Mouse (Mus musculus) kidney, postnatal 14 days (tissue): ENCODE data around the gene Gm45837.

Experiments
- DNase-seq: peaks from one replicate; pipeline ENCODE4 v3.0.0; 2022; ENCODE audit warnings: mixed read lengths

Gm45837 gene

DNA sequence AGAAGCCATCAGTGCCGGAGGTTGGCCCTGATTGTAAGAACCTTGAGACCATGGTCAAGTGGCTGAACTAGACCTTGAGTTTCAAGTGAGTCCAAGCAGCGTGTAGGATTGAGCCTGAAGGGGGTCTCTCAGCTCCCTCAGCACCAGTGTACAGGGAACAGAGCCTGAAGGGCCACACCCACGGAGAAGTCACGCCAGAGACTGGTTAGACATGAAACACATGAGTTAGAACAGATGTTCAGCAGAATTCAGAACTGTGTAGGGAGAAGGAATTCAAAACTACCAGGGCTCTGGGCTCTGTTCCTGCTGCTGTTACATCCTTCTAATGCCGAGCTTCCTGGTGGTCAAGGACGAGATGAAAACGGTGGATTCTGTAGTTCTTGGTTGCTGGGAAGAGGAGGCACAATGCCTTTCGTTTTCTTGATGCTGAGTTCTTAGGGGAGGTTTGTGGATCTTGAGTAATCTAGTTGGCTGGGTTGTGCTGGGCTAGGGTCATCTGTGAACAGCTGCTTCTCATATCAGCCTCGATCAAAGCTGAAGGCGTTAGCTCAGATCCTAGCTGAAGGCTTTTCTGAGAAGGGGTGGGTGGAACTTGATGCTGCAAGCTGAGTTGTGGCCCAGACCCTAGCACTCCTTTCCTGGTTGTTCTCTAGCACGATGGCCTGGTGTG lies at the start of gene Gm45837:
Gene Gm45837, plus strand, starts transcription at position 620 of the 670 bp plus-strand sequence.
- DNase-seq: no peak

DNA sequence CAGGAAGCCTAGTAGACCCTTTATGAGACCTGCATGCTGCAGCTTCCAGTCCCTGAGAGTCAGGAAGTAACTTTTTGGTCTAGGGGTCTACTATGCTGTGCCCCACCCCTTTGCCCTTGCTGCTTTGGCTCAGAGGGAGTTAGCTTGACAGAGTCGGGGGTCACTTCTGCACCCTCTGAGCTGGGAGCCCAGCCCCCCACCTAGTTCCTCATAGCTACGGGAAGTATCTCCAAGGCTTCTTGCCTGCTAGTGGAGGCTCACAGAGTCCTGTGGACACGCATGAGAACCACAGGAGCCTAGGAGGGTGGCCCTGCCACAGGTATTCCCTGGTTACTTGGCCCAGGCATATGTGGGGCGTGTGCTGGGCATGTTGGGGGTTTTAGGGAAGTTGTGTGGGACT lies 49.7 kb upstream of the Gm45837 start:
- no peak for DNase-seq

DNA sequence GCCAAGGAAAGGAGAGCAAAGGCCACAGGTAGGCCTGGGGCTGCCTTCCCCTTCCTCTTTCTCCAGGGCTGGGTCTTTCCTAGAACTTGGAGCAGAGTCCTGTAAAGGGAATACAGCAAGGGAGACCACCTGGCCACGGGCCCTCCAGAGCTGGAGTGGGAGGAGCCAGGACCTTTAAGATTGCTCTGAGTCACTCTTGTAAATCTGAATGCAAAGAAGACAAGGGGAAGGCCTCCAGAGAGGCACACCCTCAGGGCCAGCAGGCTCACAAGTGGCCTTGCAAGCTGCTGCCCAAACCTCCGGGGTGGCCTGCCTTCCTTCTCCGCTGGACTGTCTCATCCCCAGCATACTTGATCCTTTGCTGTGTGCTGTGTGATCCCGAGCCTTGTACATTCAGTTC lies 48.9 kb upstream of the Gm45837 start:
- DNase-seq: no peak

DNA sequence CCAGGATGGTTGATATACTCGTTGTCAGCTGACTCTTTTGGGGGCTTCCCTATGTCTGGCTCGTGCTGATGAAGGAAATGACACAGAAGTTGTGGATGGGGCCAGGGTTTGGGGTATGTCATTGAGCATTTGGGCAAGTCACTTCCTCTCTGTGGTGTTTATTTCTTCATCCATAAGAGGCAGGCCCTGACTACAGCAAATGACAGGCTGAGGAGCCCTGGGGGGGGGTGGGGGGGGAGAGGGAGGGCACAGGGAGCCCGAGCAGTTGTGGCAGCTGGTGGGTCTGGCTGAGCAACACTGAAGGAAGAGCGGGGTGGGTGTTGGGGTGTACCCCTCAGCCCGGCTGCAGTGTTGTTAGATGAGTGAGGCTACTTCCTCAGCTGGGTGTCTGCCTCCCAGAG lies 47.9 kb upstream of the Gm45837 start:
- DNase-seq: no peak

DNA sequence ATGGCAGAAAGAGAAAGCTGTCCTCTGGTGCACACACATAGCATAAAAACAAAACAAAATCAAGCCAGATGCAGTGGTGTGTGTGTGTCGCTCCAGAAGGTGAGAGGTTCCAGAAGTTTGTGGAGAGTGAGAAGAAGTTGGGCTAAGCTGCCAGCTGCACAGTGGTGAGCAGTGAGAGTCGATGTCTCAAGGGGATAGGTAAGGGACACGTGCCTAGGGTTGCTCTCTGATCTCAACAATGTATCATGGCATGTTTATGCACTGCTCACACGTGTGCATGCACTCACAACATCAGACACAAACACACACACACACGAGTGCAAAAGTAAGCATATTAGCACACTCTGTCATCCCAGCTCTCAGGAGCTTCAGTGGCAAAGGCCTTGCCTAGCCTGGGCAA lies 46.8 kb upstream of the Gm45837 start:
- DNase-seq: no peak

DNA sequence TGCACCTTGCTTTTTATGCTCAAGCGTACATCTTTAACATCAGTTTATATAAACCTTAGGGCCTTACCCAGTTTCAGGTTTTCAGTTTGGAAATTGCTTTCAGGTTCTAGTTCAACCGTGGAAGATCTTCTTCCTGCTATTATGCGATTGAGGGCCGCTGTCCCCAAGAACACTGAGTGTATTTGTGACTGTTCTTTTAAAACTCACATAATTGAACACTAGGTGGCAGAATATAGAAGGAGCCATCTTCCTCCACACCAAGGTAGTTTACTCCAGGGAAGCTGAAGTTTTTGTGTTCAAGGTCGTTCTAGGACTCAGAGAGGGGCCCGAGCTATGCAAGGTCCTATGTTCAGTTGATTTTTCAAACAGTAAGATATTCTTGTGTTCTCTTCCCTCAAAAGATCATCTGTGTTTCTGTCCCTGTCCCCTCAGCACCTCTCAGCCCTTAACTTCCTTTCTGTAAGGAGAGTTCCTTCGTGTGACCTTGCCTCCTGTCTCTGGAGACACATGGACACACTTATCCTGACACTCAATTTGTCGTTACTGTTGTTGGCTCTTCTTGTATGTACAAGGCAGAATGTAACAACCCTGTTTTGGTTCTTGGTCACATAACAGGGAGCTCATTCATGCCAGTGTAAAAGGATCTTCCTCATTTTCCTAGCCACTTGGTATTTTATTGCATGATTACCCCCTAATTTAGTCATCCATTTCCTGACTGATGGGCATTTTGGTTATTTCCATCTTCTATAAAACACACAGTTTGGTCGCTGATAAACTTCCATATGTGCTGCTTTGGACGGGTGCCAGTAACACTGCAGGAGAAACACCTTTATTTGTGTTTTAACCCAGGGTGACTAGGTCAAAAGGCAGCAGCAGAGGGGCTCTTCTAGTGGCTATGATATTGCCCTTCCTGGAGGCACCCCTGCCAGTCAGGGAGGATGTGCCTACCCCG lies 42.5 kb upstream of the Gm45837 start:
- no peak for DNase-seq

DNA sequence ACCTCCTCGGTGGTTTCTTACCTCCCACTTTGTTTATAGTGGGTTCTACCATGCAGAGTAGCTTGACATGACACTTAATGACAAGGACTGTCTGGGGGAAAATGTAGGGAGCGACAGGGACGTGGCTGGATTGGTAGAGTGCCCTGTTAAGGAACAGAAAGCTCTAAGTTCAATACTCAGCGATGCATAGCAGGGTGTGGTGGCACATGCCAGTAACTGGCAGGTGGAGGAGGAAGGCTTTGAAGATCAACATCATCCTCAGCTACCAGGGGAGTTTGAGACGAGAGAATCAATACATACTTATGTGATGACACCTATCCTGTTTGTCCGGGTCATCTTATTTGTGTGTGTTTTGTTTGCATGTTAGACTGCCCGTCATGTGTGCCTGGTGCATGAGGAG lies 41.0 kb upstream of the Gm45837 start:
- no peak for DNase-seq

DNA sequence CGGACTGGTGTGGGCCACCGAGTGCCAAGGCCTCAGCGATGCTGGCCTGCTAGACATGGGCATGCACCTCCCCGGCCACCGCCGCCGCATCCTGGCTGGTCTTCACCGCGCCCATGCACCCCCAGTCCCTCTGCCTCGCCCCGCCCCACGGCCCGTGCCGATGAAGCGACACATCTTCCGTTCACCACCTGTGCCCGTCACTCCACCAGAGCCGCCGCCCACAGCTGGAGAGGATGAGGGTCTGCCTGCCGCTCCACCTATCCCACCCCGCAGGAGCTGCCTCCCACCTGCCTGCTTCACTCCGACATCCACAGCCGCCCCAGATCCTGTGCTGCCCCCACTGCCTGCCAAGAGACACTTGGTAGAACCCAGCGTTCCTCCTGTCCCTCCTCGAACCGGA lies 37.6 kb upstream of the Gm45837 start:
- no peak for DNase-seq

DNA sequence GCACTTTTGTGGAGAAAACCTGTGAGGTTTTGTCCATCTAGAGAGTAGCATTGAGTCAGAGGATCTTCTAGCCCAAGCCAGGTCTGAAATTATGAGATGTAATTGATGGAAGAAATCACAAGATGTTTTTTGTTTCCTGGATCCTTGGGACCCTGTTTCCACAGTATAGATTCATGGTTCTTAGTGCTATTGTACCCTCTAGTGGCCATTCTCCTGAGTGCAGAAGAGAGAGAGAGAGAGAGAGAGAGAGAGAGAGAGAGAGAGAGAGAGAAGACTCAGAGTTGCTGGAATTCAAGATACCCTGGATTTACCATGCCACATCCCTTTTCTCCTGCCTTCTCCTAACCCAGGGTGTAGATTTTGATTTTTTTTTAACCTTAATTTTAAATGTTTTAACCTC lies 36.5 kb upstream of the Gm45837 start:
- peak; percentile 71 for DNase-seq

DNA sequence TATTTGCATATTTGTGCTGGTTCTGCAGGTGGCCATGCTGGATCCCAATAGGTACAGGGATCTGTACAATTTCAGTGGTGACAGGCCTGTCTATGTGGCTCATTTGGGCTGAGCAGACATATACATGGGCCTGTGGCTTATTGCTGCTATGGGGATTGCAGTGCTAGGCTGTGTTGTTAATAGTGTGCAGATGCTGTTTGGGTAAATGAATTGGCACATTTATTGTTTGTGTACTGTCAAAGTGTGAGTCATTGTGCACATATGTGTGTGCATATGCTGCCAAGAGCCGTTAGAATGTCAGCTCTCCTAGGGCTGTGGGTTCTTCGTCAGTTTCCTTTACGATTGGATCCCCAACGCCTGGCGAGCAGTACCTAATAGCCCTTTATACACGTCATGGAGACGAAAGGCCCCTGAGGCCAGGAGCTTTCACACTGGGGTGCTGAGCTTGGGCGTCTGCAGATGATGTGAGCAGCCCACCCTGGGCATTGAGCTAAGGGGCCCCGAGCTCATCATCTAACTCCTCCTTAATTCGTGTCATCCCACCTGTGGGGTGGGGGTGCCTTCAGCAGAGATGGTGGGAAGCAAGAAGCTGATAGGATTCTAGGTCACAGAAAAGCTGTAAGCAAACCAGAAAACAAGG lies 33.9 kb upstream of the Gm45837 start:
- DNase-seq: no peak

DNA sequence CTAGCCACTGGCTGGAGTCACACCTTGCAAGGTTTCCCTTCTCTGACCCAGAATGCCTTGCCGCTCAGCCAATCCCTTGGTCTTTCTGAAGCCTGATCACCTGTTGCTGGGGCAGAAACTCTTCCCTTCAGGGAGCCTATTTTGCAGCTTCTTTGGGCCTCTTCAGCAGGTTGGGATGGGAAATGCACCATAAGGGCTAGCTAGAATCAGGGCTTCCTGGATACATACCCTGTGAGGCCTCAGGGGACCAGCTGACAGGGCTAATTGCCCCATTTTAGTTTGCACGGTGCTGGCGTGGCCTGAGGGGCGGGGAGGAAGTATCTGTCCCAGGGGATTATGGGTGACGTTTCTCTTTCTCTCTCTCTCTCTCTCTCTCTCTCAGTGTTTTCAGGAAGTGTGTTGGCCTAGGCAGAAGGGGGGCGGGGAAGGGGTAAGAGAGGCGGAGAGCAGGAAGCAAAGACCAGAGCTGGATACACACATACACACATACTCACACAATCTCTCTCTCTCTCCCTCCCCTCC lies 32.9 kb upstream of the Gm45837 start:
- peak; percentile 86 for DNase-seq

DNA sequence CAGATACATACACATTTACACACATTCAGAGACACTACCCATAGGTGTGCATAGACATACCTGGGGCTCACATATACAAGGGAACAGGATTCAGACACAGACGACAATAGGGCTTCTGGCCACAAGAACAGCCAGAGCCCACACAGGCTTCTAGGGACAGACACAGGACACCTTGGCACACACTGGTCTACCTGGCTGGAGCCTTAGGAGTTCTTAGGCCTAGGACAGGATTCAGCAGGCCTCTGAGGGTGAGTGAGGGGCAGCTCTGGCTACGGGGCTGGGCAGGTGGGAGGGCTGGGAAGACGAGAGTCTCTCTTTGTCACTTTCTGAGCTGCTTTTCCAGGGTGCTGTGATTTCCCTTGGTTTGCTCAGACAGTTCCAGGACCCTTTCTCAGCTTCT lies 32.4 kb upstream of the Gm45837 start:
- DNase-seq: no peak

DNA sequence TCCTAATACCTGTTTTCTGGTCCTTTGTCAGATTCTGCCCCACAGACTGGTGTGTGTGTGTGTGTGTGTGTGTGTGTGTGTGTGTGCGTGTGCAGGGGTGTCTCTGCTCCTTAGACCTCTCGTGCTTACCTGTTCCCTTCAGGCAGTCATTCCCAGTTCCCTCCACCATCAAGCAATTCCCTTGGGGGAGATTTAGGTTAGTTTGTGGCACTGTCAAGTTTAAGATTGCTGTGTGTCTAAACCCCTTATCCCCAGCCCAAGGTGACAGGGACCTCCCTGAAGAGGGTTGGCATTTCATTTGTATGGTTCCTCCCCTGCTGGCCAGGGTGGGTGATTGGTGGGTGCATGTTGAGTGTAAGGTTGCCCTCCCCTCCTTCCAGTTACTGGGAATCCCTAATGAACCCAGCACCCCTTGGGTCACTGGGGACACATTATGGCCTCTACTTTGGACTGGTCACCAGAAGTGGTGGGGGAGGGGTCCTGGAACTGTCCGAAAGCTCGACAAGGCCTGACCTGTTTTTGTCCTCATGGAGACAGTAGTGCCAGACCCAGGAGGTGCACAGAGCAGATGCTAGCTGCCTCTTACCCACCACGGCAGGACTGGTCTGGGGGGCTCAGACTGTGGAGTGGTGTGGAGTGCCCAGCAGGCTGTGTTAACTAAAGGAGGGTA lies 31.8 kb upstream of the Gm45837 start:
- DNase-seq: peak; percentile 58

DNA sequence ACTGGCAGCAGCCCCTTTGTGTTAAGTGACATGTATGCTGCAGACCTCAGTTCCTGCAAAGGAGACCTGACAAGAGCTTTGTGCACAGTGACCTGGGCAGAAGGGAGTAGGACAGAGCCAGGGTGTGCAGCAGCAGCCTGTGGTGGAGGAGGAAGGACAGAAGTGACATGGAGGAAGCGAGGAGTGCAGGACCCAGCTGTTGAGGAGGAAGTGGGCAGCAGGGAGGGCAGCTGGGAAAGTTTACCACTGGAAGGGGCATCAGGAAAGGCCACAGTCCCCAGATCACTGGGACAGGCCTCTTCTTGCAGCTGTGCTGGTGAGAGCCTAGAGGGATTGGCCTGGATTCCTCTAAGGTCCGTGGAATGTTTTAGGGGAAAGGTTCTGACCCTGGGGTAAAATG lies 31.0 kb upstream of the Gm45837 start:
- DNase-seq: no peak

DNA sequence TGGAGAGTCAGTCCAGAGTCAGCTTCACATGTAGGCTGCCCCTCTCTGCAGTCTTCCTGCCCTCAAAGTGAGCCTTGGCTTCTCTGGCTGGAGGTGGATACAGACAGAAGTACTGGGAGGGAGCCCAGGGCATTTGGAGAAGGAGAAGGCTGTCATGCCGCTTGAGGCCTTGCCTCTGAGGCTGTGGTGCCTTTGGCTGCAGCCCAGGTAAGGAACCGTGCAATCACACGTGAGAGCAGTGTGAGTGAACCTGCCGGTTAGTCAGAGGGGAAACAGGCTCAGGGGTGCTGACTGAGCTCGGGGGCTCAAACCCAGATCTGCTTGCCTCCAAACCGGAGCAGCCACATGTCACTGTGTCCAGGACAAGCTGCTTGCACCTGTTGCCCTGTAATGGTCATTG lies 29.2 kb upstream of the Gm45837 start:
- DNase-seq: peak; percentile 49

DNA sequence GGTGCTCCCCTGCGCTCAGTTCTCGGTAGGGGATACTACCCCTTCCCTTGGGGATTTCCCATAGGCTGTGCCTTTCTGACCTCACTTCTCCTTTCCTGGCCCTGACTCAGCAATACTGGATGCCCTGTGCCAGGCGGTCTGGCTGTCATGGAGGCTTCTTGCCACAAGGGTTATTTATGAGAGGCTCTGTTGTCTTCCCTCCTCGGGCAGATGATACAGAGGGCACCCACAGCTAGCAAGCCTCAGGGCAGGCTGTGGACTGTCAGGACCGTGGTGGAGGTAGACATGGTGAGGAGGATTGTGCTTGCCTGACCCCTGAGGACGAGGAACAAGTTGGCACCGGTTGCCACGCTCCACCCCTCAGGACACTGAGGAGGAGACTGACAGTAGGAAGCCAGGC lies 28.3 kb upstream of the Gm45837 start:
- peak; percentile 43 for DNase-seq

DNA sequence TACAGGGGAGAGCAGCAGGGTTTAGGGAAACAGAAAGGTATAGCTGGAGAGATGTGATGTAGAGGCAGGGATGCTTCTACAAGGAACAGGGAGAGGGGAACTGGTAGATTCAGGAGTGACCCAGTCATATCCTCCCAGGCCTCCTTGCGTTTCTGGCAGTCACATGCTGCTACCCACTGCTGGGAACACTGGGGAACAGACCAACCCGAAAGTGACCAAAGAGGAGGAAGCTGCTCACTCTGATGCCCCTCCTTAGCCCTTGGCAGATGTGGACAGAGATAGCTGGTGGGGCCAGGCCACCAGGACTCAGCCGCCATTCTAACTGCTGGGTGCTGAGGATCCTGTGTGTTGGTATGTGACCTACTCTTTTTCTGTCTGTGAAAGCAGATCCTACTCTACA lies 26.9 kb upstream of the Gm45837 start:
- DNase-seq: no peak

DNA sequence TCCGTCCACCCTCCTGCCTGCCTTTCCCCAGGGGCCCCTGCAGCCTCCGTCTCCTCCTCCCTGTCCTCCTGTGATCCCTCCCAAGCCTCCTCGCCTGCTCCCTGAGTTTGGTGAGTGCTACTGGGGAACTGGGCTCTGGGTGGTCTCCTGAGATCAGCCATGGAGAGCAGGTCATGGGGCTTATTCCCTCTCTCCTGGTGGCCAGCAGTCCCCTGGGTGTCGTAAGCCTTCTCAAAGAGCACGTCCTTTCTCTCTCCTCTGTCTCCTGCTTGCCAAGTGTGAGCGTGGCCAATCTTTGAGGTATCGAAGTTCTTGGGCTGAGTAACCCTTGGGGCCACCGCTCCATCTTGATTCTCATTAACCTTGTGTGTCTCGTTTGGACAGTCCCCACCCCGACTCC lies 25.8 kb upstream of the Gm45837 start:
- DNase-seq: no peak

DNA sequence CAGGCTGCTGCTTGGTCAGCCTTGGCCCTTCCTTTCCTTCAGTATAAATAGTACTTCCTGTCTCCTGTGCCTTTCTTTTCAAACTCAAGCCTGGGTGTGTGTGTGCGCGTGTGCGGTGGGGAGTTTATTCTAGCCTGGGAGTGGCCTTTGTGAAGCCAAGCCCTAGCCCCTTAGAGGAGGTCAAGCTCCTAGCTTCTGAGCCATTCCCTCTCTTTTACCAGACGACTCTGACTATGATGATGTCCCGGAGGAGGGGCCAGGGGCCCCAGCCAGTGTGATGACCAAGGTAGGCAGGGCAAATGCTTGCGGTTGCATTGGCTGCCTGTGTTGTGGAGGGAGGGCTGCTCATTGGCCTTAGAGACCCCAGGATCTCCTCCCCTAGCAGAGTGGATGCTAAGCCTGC lies 25.4 kb upstream of the Gm45837 start:
- peak; percentile 49 for DNase-seq

DNA sequence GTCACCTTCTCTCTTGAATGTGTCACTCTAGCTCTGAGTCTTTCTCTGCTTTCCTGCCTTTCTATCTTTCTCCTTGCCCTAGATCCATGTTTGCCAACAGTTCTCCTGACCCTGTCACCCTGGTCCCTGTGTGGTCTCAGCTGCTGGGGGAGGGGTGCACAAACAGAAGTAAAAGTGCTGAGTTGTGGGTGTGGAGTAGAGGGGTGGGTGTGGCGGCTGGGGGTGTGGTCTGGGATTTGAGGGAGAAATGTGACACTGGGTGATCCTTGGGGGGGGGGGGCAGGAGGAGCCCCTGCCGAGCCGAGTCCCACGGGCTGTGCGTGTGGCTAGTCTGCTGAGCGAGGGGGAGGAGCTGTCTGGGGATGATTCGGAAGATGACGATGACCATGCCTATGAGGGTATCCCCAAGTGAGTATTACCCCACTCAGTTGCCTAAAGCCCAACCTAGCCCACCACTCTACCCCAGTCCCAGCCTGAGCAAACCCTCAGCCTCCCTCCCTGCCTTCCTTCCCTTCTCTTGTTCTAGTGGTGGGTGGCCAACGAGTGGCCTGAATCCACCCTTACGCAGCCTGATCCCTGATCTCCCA lies 24.7 kb upstream of the Gm45837 start:
- peak; percentile 50 for DNase-seq

DNA sequence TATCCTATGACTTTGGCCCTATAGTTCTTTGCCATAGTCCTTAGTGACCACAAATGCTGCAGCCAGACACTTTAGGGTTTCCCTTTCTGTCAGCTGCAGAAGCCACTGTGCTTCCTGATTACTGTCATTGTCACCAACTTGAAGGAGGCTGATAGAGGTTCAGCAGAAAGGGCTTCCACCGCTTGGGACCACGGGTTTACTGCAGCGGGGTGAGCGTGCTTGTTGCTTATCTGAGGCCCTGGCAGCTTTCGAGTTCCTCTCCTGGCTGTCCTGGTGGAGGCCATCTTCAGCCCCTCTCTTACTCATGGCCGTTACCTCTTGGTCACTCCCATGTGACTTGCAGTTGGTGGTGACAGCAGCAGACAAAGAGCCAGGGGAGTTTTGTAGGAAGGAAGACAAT lies 21.4 kb upstream of the Gm45837 start:
- no peak for DNase-seq

DNA sequence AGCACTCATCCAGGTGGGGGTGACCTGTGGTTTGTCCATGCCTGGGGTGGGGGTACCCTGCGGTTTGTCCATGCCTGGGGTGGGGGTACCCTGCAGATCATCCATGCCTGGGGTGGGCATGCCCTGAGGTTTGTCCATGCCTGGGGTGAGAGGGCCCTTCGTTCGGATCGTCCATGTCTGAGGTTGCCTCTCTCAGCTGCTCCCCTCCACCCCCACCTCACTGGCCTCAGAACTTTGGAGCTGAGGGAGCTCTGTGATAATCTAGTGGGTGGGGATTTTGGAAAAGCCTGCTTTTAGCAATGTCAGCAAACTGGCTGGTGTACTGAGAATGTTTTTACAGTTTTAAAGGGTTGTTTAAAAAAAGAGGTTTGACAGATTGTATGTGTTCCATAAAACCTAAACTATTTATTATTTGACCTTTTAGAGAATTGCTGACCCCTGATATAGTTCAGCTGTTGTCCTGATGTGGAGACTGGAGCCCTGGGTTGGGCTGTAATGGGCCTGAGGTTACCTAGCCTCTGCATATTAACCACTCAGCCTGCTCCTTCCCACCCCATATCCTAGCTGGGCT lies 18.7 kb upstream of the Gm45837 start:
- no peak for DNase-seq
